Mouse (Mus musculus): ENCODE results near the gene Tescl. TPM values are rescaled to one million over a fixed set of nuclear protein-coding genes. Genes with fewer than 3 reads are reported as not detected.

Tescl gene
- polyA plus RNA-seq, 1 experiment from 2014 or later, result 0.17 TPM

GRCm38 (mm10) chr7:24325197-24325596 lies 8.5 kb downstream of the Tescl start:
- no peak overlapping the region for H3K4me3 ChIP-seq (ENCODE audit: low read length)
- H3K27me3 ChIP-seq (ENCODE audit: control insufficient read depth, insufficient read depth, low read length), result no peaks in the 10 kb centered on the region
- no peaks in the 10 kb centered on the region for H3K4me1 ChIP-seq (ENCODE audit: control insufficient read depth, insufficient read depth, low read length)
- H3K4me2 ChIP-seq (ENCODE audit: low read depth, low read length), result peak overlapping the region; percentile 65; the same call in 1 of the 2 replicates
- no peak overlapping the region for H3K27ac ChIP-seq (ENCODE audit: low read length)
- no peak for ATAC-seq (replicated peaks; ENCODE audit: extremely low read depth, insufficient read depth, low FRiP score)
- 88% methylated on average over 6 of the region's 6 CpGs for WGBS
- peaks cover 15% of the 10 kb centered on the region for H3K9me3 ChIP-seq (replicated peaks; ENCODE audit: control insufficient read depth, low read length)
- no peaks in the 10 kb centered on the region for H3K36me3 ChIP-seq (ENCODE audit: control insufficient read depth, insufficient read depth)
- H3K9ac ChIP-seq (ENCODE audit: low read length), result no peak overlapping the region

GRCm38 (mm10) chr7:24322593-24322992 lies 11.1 kb downstream of the Tescl start:
- 55% methylated on average over 4 of the region's 4 CpGs for WGBS
- Histone ChIP-seq H3K4me1 (ENCODE audit: control insufficient read depth, insufficient read depth, low read length) (no peaks in the 10 kb centered on the region), H3K9me3 (replicated peaks; ENCODE audit: control insufficient read depth, low read length) (peaks cover 15% of the 10 kb centered on the region), H3K27me3 (ENCODE audit: control insufficient read depth, insufficient read depth, low read length) (no peaks in the 10 kb centered on the region), H3K27ac (ENCODE audit: low read length) (no peak overlapping the region), H3K36me3 (ENCODE audit: control insufficient read depth, insufficient read depth) (no peaks in the 10 kb centered on the region), H3K4me3 (ENCODE audit: low read length) (no peak overlapping the region), H3K9ac (ENCODE audit: low read length) (no peak overlapping the region), H3K4me2 (ENCODE audit: low read depth, low read length) (no peak overlapping the region)
- no peak for ATAC-seq (replicated peaks; ENCODE audit: extremely low read depth, insufficient read depth, low FRiP score)

- 60% methylated on average over 6 of the region's 6 CpGs for WGBS
- no peak for ATAC-seq (replicated peaks; ENCODE audit: extremely low read depth, insufficient read depth, low FRiP score)
- Histone ChIP-seq H3K4me2 (ENCODE audit: low read depth, low read length) (no peak overlapping the region), H3K9me3 (replicated peaks; ENCODE audit: control insufficient read depth, low read length) (peaks cover 3% of the 10 kb centered on the region), H3K36me3 (ENCODE audit: control insufficient read depth, insufficient read depth) (no peaks in the 10 kb centered on the region), H3K27me3 (ENCODE audit: control insufficient read depth, insufficient read depth, low read length) (no peaks in the 10 kb centered on the region), H3K27ac (ENCODE audit: low read length) (no peak overlapping the region), H3K4me1 (ENCODE audit: control insufficient read depth, insufficient read depth, low read length) (peaks cover 5% of the 10 kb centered on the region; the same call in 1 of the 2 replicates), H3K9ac (ENCODE audit: low read length) (no peak overlapping the region), H3K4me3 (ENCODE audit: low read length) (no peak overlapping the region)
Measured at GRCm38 (mm10) chr7:24318942-24319341, 14.8 kb downstream of the Tescl start.

- H3K9ac ChIP-seq (ENCODE audit: low read length), result peak within 1 kb of the TSS; percentile 87
- H3K27ac ChIP-seq (ENCODE audit: low read length), result peak within 1 kb of the TSS; percentile 76
- H3K9me3 ChIP-seq (replicated peaks; ENCODE audit: control insufficient read depth, low read length), result no peaks in the 10 kb centered on the region
- peaks cover 5% of the 10 kb centered on the region; the same call in 1 of the 2 replicates for H3K4me1 ChIP-seq (ENCODE audit: control insufficient read depth, insufficient read depth, low read length)
- no peaks in the 10 kb centered on the region for H3K36me3 ChIP-seq (ENCODE audit: control insufficient read depth, insufficient read depth)
- H3K4me2 ChIP-seq (ENCODE audit: low read depth, low read length), result peak within 1 kb of the TSS; percentile 94
- H3K4me3 ChIP-seq (ENCODE audit: low read length), result peak within 1 kb of the TSS; percentile 79
- ATAC-seq (replicated peaks; ENCODE audit: extremely low read depth, insufficient read depth, low FRiP score), result peak; percentile 95
- under 1% methylated on average over 33 of the region's 33 CpGs for WGBS
- no peaks in the 10 kb centered on the region for H3K27me3 ChIP-seq (ENCODE audit: control insufficient read depth, insufficient read depth, low read length)
Measured at GRCm38 (mm10) chr7:24316567-24317092, 17.1 kb downstream of the Tescl start, which contains the start of gene Zfp94. Zfp94 (minus strand) TSS chr7:24316666.

GRCm38 (mm10) chr7:24315726-24316566 lies 17.8 kb downstream of the Tescl start:
- no peaks in the 10 kb centered on the region for H3K9me3 ChIP-seq (replicated peaks; ENCODE audit: control insufficient read depth, low read length)
- peaks cover 5% of the 10 kb centered on the region; the same call in 1 of the 2 replicates for H3K4me1 ChIP-seq (ENCODE audit: control insufficient read depth, insufficient read depth, low read length)
- peak overlapping the region; percentile 79 for H3K4me3 ChIP-seq (ENCODE audit: low read length)
- peak overlapping the region; percentile 87 for H3K9ac ChIP-seq (ENCODE audit: low read length)
- 28% methylated on average over 29 of the region's 29 CpGs for WGBS
- peak overlapping the region; percentile 94 for H3K4me2 ChIP-seq (ENCODE audit: low read depth, low read length)
- H3K27ac ChIP-seq (ENCODE audit: low read length), result 0 out of 2 replicates have a peak overlapping the region, but pooled peaks have one; percentile 20
- H3K27me3 ChIP-seq (ENCODE audit: control insufficient read depth, insufficient read depth, low read length), result no peaks in the 10 kb centered on the region
- H3K36me3 ChIP-seq (ENCODE audit: control insufficient read depth, insufficient read depth), result no peaks in the 10 kb centered on the region; the same call in 1 of the 2 replicates
- ATAC-seq (replicated peaks; ENCODE audit: extremely low read depth, insufficient read depth, low FRiP score), result 0 out of 2 replicates have a peak, but pooled peaks have one; percentile 1

GRCm38 (mm10) chr7:24300771-24301282 lies 32.9 kb downstream of the Tescl start, which contains the start of gene Zfp61:
Zfp61 (minus strand) TSS chr7:24301232.
- H3K4me1 ChIP-seq (ENCODE audit: control insufficient read depth, insufficient read depth, low read length), result peaks cover 17% of the 10 kb centered on the region
- no peaks in the 10 kb centered on the region for H3K9me3 ChIP-seq (replicated peaks; ENCODE audit: control insufficient read depth, low read length)
- H3K27ac ChIP-seq (ENCODE audit: low read length), result peak within 1 kb of the TSS; percentile 40; the same call in 1 of the 2 replicates
- peaks cover 21% of the 10 kb centered on the region for H3K36me3 ChIP-seq (ENCODE audit: control insufficient read depth, insufficient read depth)
- H3K4me3 ChIP-seq (ENCODE audit: low read length), result peak within 1 kb of the TSS; percentile 87
- H3K4me2 ChIP-seq (ENCODE audit: low read depth, low read length), result peak within 1 kb of the TSS; percentile 92
- no peaks in the 10 kb centered on the region for H3K27me3 ChIP-seq (ENCODE audit: control insufficient read depth, insufficient read depth, low read length)
- peak; percentile 53; the same call in 1 of the 2 replicates for ATAC-seq (replicated peaks; ENCODE audit: extremely low read depth, insufficient read depth, low FRiP score)
- WGBS, result 2% methylated on average over 13 of the region's 13 CpGs
- H3K9ac ChIP-seq (ENCODE audit: low read length), result peak within 1 kb of the TSS; percentile 61

GRCm38 (mm10) chr7:24299823-24300481 lies 33.8 kb downstream of the Tescl start:
- Histone ChIP-seq H3K4me3 (ENCODE audit: low read length) (peak overlapping the region; percentile 87), H3K9me3 (replicated peaks; ENCODE audit: control insufficient read depth, low read length) (no peaks in the 10 kb centered on the region), H3K4me2 (ENCODE audit: low read depth, low read length) (peak overlapping the region; percentile 92), H3K36me3 (ENCODE audit: control insufficient read depth, insufficient read depth) (peaks cover 30% of the 10 kb centered on the region), H3K27me3 (ENCODE audit: control insufficient read depth, insufficient read depth, low read length) (no peaks in the 10 kb centered on the region), H3K4me1 (ENCODE audit: control insufficient read depth, insufficient read depth, low read length) (peaks cover 17% of the 10 kb centered on the region), H3K27ac (ENCODE audit: low read length) (0 out of 2 replicates have a peak overlapping the region, but pooled peaks have one; percentile 27), H3K9ac (ENCODE audit: low read length) (peak overlapping the region; percentile 61)
- ATAC-seq (replicated peaks; ENCODE audit: extremely low read depth, insufficient read depth, low FRiP score), result no peak
- 1% methylated on average over 18 of the region's 18 CpGs for WGBS

- H3K36me3 ChIP-seq (ENCODE audit: control insufficient read depth, insufficient read depth), result peaks cover 37% of the 10 kb centered on the region
- H3K9me3 ChIP-seq (replicated peaks; ENCODE audit: control insufficient read depth, low read length), result no peaks in the 10 kb centered on the region
- H3K27ac ChIP-seq (ENCODE audit: low read length), result peak overlapping the region; percentile 76
- H3K4me3 ChIP-seq (ENCODE audit: low read length), result peak overlapping the region; percentile 87
- peak overlapping the region; percentile 92 for H3K4me2 ChIP-seq (ENCODE audit: low read depth, low read length)
- H3K9ac ChIP-seq (ENCODE audit: low read length), result peak overlapping the region; percentile 89
- peaks cover 17% of the 10 kb centered on the region for H3K4me1 ChIP-seq (ENCODE audit: control insufficient read depth, insufficient read depth, low read length)
- no peaks in the 10 kb centered on the region for H3K27me3 ChIP-seq (ENCODE audit: control insufficient read depth, insufficient read depth, low read length)
- WGBS, result under 1% methylated on average over 47 of the region's 47 CpGs
- peak; percentile 88 for ATAC-seq (replicated peaks; ENCODE audit: extremely low read depth, insufficient read depth, low FRiP score)
Measured at GRCm38 (mm10) chr7:24298973-24299708, 34.6 kb downstream of the Tescl start.

Measured in heart, embryonic 16.5 days (tissue).